Mouse (Mus musculus) forebrain, embryonic 15.5 days (tissue): ENCODE data around the gene Mapk8ip2. TPM values are rescaled to one million over a fixed set of nuclear protein-coding genes. Genes with fewer than 3 reads are reported as not detected.
A peak's percentile ranks its signal among the peaks of the same experiment; 100 is the strongest.

Experiments used
- ATAC-seq: fragments of 200-750 bp; cut with Nextera tagmentation; replicated peaks from 2 replicates; pipeline ENCODE4 v1.8.0; 2017; ENCODE audit warnings: mild to moderate bottlenecking, moderate TSS enrichment, moderate library complexity
- H3K27ac ChIP-seq: fragments of 300-500 bp; sonication (generic); replicated peaks from 2 replicates; pipeline ENCODE4 v1.5.1; 2015; ENCODE audit warnings: mild to moderate bottlenecking, inconsistent platforms
- H3K27me3 ChIP-seq: fragments of 300-500 bp; sonication (generic); 2 replicates; pipeline ENCODE4 v1.6.1; 2015; ENCODE audit warnings: inconsistent platforms
- H3K36me3 ChIP-seq: fragments of 300-500 bp; sonication (generic); 2 replicates; pipeline ENCODE4 v1.6.1; 2015; ENCODE audit warnings: mild to moderate bottlenecking, inconsistent platforms
- H3K4me1 ChIP-seq: fragments of 300-500 bp; sonication (generic); 2 replicates; pipeline ENCODE4 v1.6.1; 2015; ENCODE audit warnings: inconsistent platforms
- H3K4me2 ChIP-seq: fragments of 300-500 bp; sonication (generic); replicated peaks from 2 replicates; pipeline ENCODE4 v1.6.1; 2015; ENCODE audit warnings: mild to moderate bottlenecking, inconsistent platforms
- H3K4me3 ChIP-seq: fragments of 300-500 bp; sonication (generic); 2 replicates; pipeline ENCODE4 v1.5.1; 2015; ENCODE audit warnings: mild to moderate bottlenecking, inconsistent platforms
- H3K9ac ChIP-seq: fragments of 300-500 bp; sonication (generic); replicated peaks from 2 replicates; pipeline ENCODE4 v1.6.1; 2015; ENCODE audit warnings: mild to moderate bottlenecking, inconsistent platforms
- H3K9me3 ChIP-seq: fragments of 300-500 bp; sonication (generic); 2 replicates; pipeline ENCODE4 v1.6.1; 2016; ENCODE audit warnings: inconsistent platforms
- WGBS: fragments of 180-500 bp; shearing (Covaris S2); methylation state at CpG from one replicate; pipeline ENCODE4 v1.1.7; 2015; ENCODE audit warnings: mixed read lengths; 5-methylcytosine and 5-hydroxymethylcytosine counted together
- polyA plus RNA-seq: library from polyadenylated mRNA; unstranded; fragments of >200 nt; fragmentation: Nextera tagmentation; extraction: Ambion mirVana; gene quantifications from 2 replicates; pipeline ENCODE4 v1.2.1, GENCODE M21; 2015

Mapk8ip2 gene
- polyA plus RNA-seq, result 65.0 and 68.2 TPM in 2 replicates

DNA sequence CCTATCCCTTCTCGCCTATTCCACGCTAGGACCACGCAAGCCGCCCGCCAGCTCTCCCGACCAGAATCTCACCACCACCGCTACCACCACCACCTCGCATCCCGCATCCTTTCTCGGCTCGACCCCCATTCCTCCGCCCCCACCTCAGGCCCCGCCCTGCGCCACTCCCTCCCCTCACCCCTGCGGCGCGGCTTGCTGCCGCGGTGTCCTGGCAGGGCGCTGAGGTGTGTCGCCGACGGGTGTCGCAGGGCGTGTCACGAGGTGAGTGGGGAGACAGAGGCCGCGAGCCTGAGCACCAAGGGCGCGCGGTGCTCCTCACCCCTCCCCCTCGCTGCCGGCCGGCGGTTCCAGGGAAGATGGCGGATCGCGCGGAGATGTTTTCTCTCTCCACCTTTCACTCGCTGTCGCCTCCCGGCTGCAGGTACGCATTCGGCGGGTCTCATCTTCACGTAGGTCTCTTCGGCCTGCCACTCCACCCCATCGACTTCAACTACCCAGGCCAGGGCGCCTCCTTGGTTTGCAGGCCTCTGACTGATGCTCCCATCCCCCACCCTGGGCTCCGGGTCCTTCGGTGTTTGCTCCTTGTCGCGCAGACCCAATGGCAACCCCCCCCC is at the start of gene Mapk8ip2:
Mapk8ip2 (plus strand) TSS at position 49 of the 614 bp plus-strand sequence.
- Histone ChIP-seq H3K4me2 (peak within 1 kb of the TSS; percentile 88), H3K9ac (peak within 1 kb of the TSS; percentile 83), H3K27me3 (no peaks in the 10 kb centered on the region; the same call in 1 of the 2 replicates), H3K27ac (peak within 1 kb of the TSS; percentile 81), H3K36me3 (peaks cover 27% of the 10 kb centered on the region), H3K4me1 (peaks cover 24% of the 10 kb centered on the region), H3K4me3 (peak within 1 kb of the TSS; percentile 93), H3K9me3 (no peaks in the 10 kb centered on the region)
- under 1% methylated on average over 46 of the region's 53 CpGs for WGBS
- ATAC-seq, result peak; percentile 80

DNA sequence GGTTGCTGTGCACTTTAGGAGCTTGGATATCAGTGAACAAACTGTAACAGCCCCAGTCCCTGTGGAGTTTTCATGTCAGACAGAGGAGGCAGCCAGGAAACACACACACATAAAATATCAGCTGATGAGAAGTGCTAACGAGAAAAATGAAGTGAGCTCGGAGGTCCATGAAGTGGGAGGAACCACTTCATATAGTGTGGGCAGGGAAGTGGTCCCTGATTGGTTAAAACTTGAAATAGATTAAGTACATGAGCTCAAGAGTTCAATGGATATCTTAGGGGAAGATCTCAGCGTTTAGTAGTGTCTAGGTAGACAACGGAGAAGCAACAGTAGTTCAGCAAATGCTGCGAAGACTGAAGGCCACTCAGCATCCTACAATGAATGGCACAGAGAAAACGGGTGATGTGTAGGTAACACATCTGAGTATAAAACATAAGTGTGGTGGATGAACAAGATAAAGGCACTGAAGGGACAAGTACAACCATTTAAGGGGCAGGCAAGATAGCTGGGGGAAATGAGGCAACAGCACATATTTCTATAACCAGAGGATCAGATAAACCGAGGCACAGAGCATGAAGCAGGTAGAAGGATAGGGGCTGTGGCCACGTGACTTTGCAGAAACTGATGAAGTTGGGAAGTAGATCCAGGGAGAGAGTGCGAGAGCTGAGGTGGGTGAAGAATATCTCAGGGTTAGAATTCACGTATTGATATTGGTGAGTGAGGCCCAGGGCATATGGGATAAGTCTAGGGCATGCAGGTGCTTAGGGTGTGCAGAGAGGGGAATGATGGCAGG is 48.7 kb upstream of the Mapk8ip2 start:
- WGBS, result 88% methylated on average over 10 of the region's 10 CpGs
- Histone ChIP-seq H3K36me3 (no peaks in the 10 kb centered on the region), H3K27ac (no peak overlapping the region)

DNA sequence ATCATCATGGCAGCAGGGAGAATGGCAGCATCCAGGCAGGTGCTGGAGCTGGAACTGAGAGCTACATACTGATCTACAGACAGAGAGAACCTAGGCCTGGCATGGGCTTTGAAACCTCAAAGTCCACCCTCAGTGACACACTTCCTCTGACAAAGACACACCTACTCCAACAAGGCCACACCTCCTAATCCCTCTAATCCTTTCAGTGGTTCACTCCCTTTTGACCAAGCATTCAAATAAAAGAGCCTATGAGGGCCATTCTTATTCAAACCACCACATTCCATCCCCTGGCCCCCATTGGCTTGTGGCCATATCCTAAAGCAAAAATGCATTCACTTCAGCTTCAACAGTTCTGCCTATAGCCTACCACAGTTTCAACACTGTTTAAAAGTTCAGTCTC is 47.0 kb upstream of the Mapk8ip2 start:
- no peak for ATAC-seq
- no peak overlapping the region for H3K4me3 ChIP-seq
- no peak overlapping the region for H3K27ac ChIP-seq
- H3K4me2 ChIP-seq, result no peak overlapping the region
- no peaks in the 10 kb centered on the region for H3K9me3 ChIP-seq
- H3K36me3 ChIP-seq, result no peaks in the 10 kb centered on the region
- no peaks in the 10 kb centered on the region for H3K27me3 ChIP-seq
- no peaks in the 10 kb centered on the region for H3K4me1 ChIP-seq
- H3K9ac ChIP-seq, result no peak overlapping the region

More for the DNA sequence above, 48.7 kb upstream of the Mapk8ip2 start:
- no peak for ATAC-seq
- Histone ChIP-seq H3K9me3 (no peaks in the 10 kb centered on the region), H3K4me3 (no peak overlapping the region), H3K4me2 (no peak overlapping the region), H3K4me1 (no peaks in the 10 kb centered on the region), H3K27me3 (no peaks in the 10 kb centered on the region), H3K9ac (no peak overlapping the region)

DNA sequence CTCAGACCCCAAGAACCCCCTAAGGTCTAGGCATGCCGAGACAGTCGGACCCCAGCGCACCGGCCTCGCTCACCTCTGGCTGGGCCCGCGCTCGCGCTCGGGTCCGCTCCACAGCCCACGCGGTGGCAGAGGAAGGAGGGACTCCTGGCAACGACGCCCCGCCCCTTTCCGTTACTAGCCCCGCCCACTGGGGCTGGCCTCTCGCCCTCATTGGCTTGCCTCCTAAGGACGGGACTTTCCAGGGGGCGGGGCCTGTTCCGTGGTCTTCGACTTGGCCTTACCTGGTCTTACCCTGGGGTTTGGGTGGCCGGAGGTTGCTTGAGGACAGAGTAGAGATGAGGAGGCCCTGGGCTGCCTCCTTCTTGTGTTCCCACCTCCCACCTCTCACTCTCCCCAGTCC is 43.6 kb upstream of the Mapk8ip2 start, which contains the start of gene Syce3:
Syce3 (minus strand) TSS at position 386 of the 400 bp plus-strand sequence.
- Histone ChIP-seq H3K4me1 (no peaks in the 10 kb centered on the region), H3K4me3 (no peak within 1 kb of the TSS), H3K27ac (no peak within 1 kb of the TSS), H3K27me3 (no peaks in the 10 kb centered on the region), H3K36me3 (no peaks in the 10 kb centered on the region), H3K9me3 (no peaks in the 10 kb centered on the region), H3K4me2 (no peak within 1 kb of the TSS), H3K9ac (no peak within 1 kb of the TSS)
- ATAC-seq, result no peak
- WGBS, result 91% methylated on average over 22 of the region's 24 CpGs

DNA sequence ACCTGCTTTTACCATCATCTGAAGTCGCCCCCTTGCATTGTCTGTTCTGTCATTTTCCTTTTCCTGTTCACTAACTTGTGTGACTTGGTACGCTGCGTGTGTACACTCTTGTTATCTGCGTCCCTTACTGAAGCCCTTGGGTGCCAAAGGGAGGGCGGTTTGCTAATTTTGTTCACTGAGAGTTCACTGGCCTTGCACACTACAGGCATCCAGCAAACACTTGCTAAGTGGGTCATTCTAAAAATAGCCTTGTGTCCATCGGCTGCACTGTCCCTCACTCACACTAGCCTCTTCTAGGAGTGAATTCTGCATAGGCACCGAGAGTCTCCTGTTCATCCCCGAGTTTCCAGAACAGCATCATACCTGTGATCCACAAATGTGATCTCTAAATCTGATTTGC is 38.4 kb upstream of the Mapk8ip2 start:
- H3K4me1 ChIP-seq, result no peaks in the 10 kb centered on the region
- peaks cover 16% of the 10 kb centered on the region; the same call in 1 of the 2 replicates for H3K36me3 ChIP-seq
- WGBS, result 91% methylated on average over 8 of the region's 8 CpGs
- no peak overlapping the region for H3K4me3 ChIP-seq
- no peaks in the 10 kb centered on the region for H3K27me3 ChIP-seq
- ATAC-seq, result no peak
- no peak overlapping the region for H3K4me2 ChIP-seq
- no peak overlapping the region for H3K27ac ChIP-seq
- H3K9me3 ChIP-seq, result no peaks in the 10 kb centered on the region
- no peak overlapping the region for H3K9ac ChIP-seq

GRCm38 (mm10) chr15:89421938-89422337 is 31.8 kb upstream of the Mapk8ip2 start:
- peaks cover 34% of the 10 kb centered on the region; the same call in 1 of the 2 replicates for H3K36me3 ChIP-seq
- H3K9me3 ChIP-seq, result no peaks in the 10 kb centered on the region
- ATAC-seq, result no peak
- WGBS, result 94% methylated on average over 9 of the region's 9 CpGs
- H3K27me3 ChIP-seq, result no peaks in the 10 kb centered on the region
- H3K4me3 ChIP-seq, result no peak overlapping the region
- H3K4me2 ChIP-seq, result no peak overlapping the region
- H3K4me1 ChIP-seq, result no peaks in the 10 kb centered on the region
- no peak overlapping the region for H3K9ac ChIP-seq
- H3K27ac ChIP-seq, result no peak overlapping the region

- Histone ChIP-seq H3K27me3 (no peaks in the 10 kb centered on the region), H3K9ac (no peak overlapping the region), H3K4me2 (no peak overlapping the region), H3K4me1 (peaks cover 12% of the 10 kb centered on the region), H3K9me3 (no peaks in the 10 kb centered on the region), H3K27ac (no peak overlapping the region), H3K36me3 (peaks cover 28% of the 10 kb centered on the region; the same call in 1 of the 2 replicates), H3K4me3 (no peak overlapping the region)
- ATAC-seq, result no peak
- WGBS, result 82% methylated on average over 8 of the region's 8 CpGs
These were observed 29.1 kb upstream of the Mapk8ip2 start for GRCm38 (mm10) chr15:89424621-89425020.

GRCm38 (mm10) chr15:89425711-89426121 is 28.0 kb upstream of the Mapk8ip2 start, which contains the start of gene Cpt1b:
Cpt1b (minus strand) TSS chr15:89425863.
- Histone ChIP-seq H3K27ac (no peak within 1 kb of the TSS), H3K4me2 (no peak within 1 kb of the TSS), H3K36me3 (peaks cover 21% of the 10 kb centered on the region; the same call in 1 of the 2 replicates), H3K9me3 (no peaks in the 10 kb centered on the region), H3K9ac (no peak within 1 kb of the TSS), H3K27me3 (no peaks in the 10 kb centered on the region), H3K4me1 (peaks cover 18% of the 10 kb centered on the region), H3K4me3 (no peak within 1 kb of the TSS)
- 38% methylated on average over 6 of the region's 6 CpGs for WGBS
- no peak for ATAC-seq

GRCm38 (mm10) chr15:89426716-89427115 is 27.0 kb upstream of the Mapk8ip2 start:
- H3K4me2 ChIP-seq, result no peak overlapping the region
- H3K4me3 ChIP-seq, result no peak overlapping the region
- no peak overlapping the region for H3K27ac ChIP-seq
- H3K27me3 ChIP-seq, result no peaks in the 10 kb centered on the region
- no peak for ATAC-seq
- peaks cover 21% of the 10 kb centered on the region; the same call in 1 of the 2 replicates for H3K36me3 ChIP-seq
- H3K9me3 ChIP-seq, result no peaks in the 10 kb centered on the region
- H3K4me1 ChIP-seq, result peaks cover 22% of the 10 kb centered on the region
- WGBS, result 84% methylated on average over 10 of the region's 10 CpGs
- H3K9ac ChIP-seq, result no peak overlapping the region

DNA sequence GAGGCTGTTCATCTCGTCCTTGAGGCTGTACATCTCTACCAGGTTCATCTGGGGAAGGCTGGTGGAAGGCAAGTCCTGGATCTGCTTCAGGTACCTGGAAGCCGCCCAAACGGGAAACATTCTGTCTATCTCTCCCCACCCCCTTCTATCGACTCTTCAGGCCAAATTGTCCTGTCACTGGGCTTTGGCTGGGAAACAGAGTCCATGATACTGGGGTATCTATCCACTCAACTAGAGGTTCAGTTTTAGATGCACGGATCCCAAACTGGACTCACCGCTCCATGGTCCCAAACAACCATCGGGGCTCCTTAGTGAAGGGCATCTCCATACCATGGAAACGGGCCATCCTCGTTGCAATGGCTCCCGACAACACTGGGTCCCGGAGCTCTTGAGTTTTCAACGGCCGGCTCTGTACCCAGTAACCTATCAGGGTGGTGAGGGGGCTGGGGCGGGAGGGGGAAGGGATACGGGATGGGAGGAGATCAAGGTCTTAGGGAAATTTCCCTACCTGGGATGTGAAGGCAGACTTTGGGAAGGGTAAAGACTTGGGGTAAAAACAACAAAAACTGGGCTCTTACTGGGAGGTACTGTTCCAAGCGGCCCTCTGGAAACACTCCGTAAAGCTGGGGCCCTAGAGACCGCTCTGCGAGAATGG is 25.4 kb upstream of the Mapk8ip2 start:
- WGBS, result 80% methylated on average over 19 of the region's 19 CpGs
- ATAC-seq, result no peak
- 0 out of 2 replicates have a peak overlapping the region, but pooled peaks have one; percentile 97 for H3K27ac ChIP-seq

GRCm38 (mm10) chr15:89428821-89429351 is 24.8 kb upstream of the Mapk8ip2 start:
- peak; percentile 63 for ATAC-seq
- no peaks in the 10 kb centered on the region for H3K27me3 ChIP-seq
- peak overlapping the region; percentile 79 for H3K4me2 ChIP-seq
- WGBS, result 3% methylated on average over 22 of the region's 22 CpGs
- peaks cover 21% of the 10 kb centered on the region; the same call in 1 of the 2 replicates for H3K36me3 ChIP-seq
- peak overlapping the region; percentile 97 for H3K27ac ChIP-seq
- H3K9ac ChIP-seq, result peak overlapping the region; percentile 79
- peak overlapping the region; percentile 81 for H3K4me3 ChIP-seq
- no peaks in the 10 kb centered on the region for H3K9me3 ChIP-seq
- H3K4me1 ChIP-seq, result peaks cover 22% of the 10 kb centered on the region

More for the DNA sequence above, 25.4 kb upstream of the Mapk8ip2 start:
- Histone ChIP-seq H3K36me3 (peaks cover 21% of the 10 kb centered on the region; the same call in 1 of the 2 replicates), H3K27me3 (no peaks in the 10 kb centered on the region), H3K4me3 (peak overlapping the region; percentile 81), H3K4me1 (peaks cover 22% of the 10 kb centered on the region), H3K9me3 (no peaks in the 10 kb centered on the region), H3K9ac (peak overlapping the region; percentile 79; the same call in 1 of the 2 replicates), H3K4me2 (peak overlapping the region; percentile 79)
